In the genomic region with DNA sequence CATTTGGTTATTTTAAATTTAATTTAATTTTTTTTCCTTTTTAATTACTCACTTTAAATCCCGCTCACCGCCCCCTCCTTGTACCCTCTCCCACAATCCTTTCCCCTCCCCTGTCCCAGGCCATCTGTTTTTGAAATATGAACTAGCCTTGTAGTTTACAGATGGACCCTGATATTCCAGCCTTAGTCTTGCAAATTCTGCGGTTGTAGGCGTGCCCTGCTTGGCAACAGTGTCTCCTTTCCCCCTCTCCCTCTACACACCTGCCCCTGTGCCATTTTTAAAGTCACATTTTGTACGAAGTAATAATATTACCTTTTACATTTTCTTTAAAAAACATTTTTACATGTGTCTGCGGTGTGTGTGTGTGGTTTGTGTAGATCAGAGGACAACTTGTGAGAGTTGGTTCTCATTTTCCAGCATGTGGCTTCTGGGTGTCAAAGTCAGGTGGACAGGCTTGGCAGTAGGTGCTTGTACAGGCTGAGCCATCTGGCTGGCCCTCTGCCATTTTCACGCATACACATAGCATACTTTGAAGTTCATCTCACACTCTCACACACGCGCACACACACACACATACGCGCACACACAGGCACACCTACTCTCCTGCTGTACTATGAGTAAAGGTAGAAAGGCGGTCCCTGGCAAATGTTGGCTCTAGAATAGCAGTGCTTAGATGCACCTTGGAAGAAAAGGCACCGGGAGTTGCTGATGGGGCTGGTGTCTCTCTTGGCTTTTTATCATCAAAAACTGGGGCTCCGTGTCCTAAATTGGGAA, we compare ENCODE assay signal across 8 mouse cellular contexts. TPM values are rescaled to one million over a fixed set of nuclear protein-coding genes. Genes with fewer than 3 reads are reported as not detected.
A peak's percentile ranks its signal among the peaks of the same experiment; 100 is the strongest.
DNase-seq lines count a peak whose midpoint lies in the region; ATAC-seq and TF ChIP-seq lines count a peak whose summit lies in the region.

No protein-coding gene starts in this region.

- H3K27me3 ChIP-seq in kidney, postnatal 0 days (ENCODE audit: insufficient read depth, low read length) = no peaks in the 10 kb centered on the region
- H3K27me3 ChIP-seq in liver, embryonic 15.5 days = peaks cover 33% of the 10 kb centered on the region

- no peaks in the 10 kb centered on the region for H3K9me3 ChIP-seq in kidney, postnatal 0 days (replicated peaks; ENCODE audit: low read length)
- H3K9me3 ChIP-seq in liver, embryonic 15.5 days (replicated peaks) = no peaks in the 10 kb centered on the region

- WGBS in kidney, postnatal 0 days = 63% methylated on average over 14 of the region's 14 CpGs
- WGBS in liver, embryonic 15.5 days (ENCODE audit: insufficient replicate concordance) = 54% methylated on average over 14 of the region's 14 CpGs

- peak overlapping the region; percentile 45 for H3K4me3 ChIP-seq in kidney, postnatal 0 days (replicated peaks; ENCODE audit: low read depth, low read length)
- H3K4me3 ChIP-seq in liver, embryonic 15.5 days (replicated peaks) = peak overlapping the region; percentile 41

- no peak for TF ChIP-seq CTCF in kidney, postnatal 0 days (IDR thresholded peaks at IDR 0.05; ENCODE audit: low read depth)

- H3K4me1 ChIP-seq in kidney, postnatal 0 days (replicated peaks; ENCODE audit: insufficient read depth, low read length) = no peaks in the 10 kb centered on the region
- H3K4me1 ChIP-seq in liver, embryonic 15.5 days (replicated peaks) = peaks cover 11% of the 10 kb centered on the region

- ATAC-seq in kidney, postnatal 0 days (replicated peaks; ENCODE audit: low FRiP score, low read depth) = no peak
- no peak for ATAC-seq in liver, embryonic 15.5 days (ENCODE audit: insufficient read depth)
- no peak for ATAC-seq in erythroid progenitor cell, adult 5-6 weeks (replicated peaks; ENCODE audit: low FRiP score, poor library complexity, severe bottlenecking)

- no peaks in the 10 kb centered on the region for H3K36me3 ChIP-seq in kidney, postnatal 0 days (ENCODE audit: insufficient read depth, low read length)
- H3K36me3 ChIP-seq in liver, embryonic 15.5 days (replicated peaks) = peaks cover 5% of the 10 kb centered on the region; the same call in 1 of the 2 replicates

- DNase-seq in kidney, postnatal 0 days (ENCODE audit: low spot score) = no peak
- no peak for DNase-seq in kidney, postnatal 4 days
- peak; percentile 76 for DNase-seq in cerebellum, adult 9-11 months
- DNase-seq in frontal cortex, postnatal 36 days (ENCODE audit: low spot score in 2 of 2) = peak; percentile 17 to 49
- no peak for DNase-seq in MN1 (ENCODE audit: low spot score)
- DNase-seq in adrenal gland, postnatal 25 days = no peak

- H3K4me2 ChIP-seq in kidney, postnatal 0 days (ENCODE audit: low read length) = peak overlapping the region; percentile 78
- H3K4me2 ChIP-seq in liver, embryonic 15.5 days = peak overlapping the region; percentile 65

- H3K9ac ChIP-seq in kidney, postnatal 0 days (ENCODE audit: low read depth, low read length) = peak overlapping the region; percentile 66; the same call in 1 of the 2 replicates
- H3K9ac ChIP-seq in liver, embryonic 15.5 days = no peak overlapping the region

- H3K27ac ChIP-seq in kidney, postnatal 0 days = no peak overlapping the region
- no peak overlapping the region for H3K27ac ChIP-seq in liver, embryonic 15.5 days (replicated peaks)

RNA-seq across cellular contexts. Expression of a gene that starts 7.7 kb away (rescaled TPM):
- 2.9 and 3.0 TPM in 2 replicates for polyA plus RNA-seq in kidney, postnatal 0 days (2015; fragmentation: Nextera tagmentation; extraction: Ambion mirVana)
- 4.3 and 4.8 TPM in 2 replicates for polyA plus RNA-seq in liver, embryonic 15.5 days (2015; fragmentation: Nextera tagmentation; extraction: Ambion mirVana)
- 15.5 and 21.8 TPM in 2 replicates for total RNA-seq in erythroid progenitor cell, adult 5-6 weeks (2015; ENCODE audit: low replicate concordance)
- 1.7 and 4.2 TPM in 2 replicates for total RNA-seq in erythroid progenitor cell, adult 5-6 weeks (2017; ENCODE audit: low replicate concordance)
- total RNA-seq in adrenal gland, postnatal 25 days (2021) = 0.95 and 1.3 TPM in 2 replicates

RNA-seq across cellular contexts. Expression of a gene that starts 18.9 kb away (rescaled TPM):
- polyA plus RNA-seq in kidney, postnatal 0 days (2015; fragmentation: Nextera tagmentation; extraction: Ambion mirVana) = 0.32 and 0.38 TPM in 2 replicates
- 0.08 and 0.09 TPM in 2 replicates for polyA plus RNA-seq in liver, embryonic 15.5 days (2015; fragmentation: Nextera tagmentation; extraction: Ambion mirVana)
- total RNA-seq in erythroid progenitor cell, adult 5-6 weeks (2015; ENCODE audit: low replicate concordance) = 4.0 TPM in 1 of 2 replicates, not detected in the other
- 0.26 and 0.53 TPM in 2 replicates for total RNA-seq in erythroid progenitor cell, adult 5-6 weeks (2017; ENCODE audit: low replicate concordance)
- 0.38 and 0.61 TPM in 2 replicates for total RNA-seq in adrenal gland, postnatal 25 days (2021)

Comparison
In these comparisons a context has a peak if more than half of its experiments do, and no peak if none do; other contexts are left out.
1. DNase-seq: peak in cerebellum, adult 9-11 months (single experiment) and frontal cortex, postnatal 36 days (2 of 2); none in kidney, postnatal 0 days (single experiment), kidney, postnatal 4 days (0 of 2), MN1 (single experiment) and adrenal gland, postnatal 25 days (single experiment).